Mouse (Mus musculus) ovary, postnatal 10 days (tissue): Measurements from ENCODE around the gene Shc1.

Experiments used
- DNase-seq: peaks from one replicate; pipeline ENCODE4 v3.0.0; 2022; ENCODE audit warnings: low spot score

The Shc1 gene

GRCm38 (mm10) chr3:89390699-89391662 lies 27.3 kb upstream of the Shc1 start:
- no peak for DNase-seq

GRCm38 (mm10) chr3:89391663-89392511 lies 26.4 kb upstream of the Shc1 start:
- no peak for DNase-seq

GRCm38 (mm10) chr3:89392871-89393311 lies 25.4 kb upstream of the Shc1 start:
- DNase-seq, result no peak

- peak; percentile 97 for DNase-seq
Measured at GRCm38 (mm10) chr3:89393605-89394004, 24.6 kb upstream of the Shc1 start.

- DNase-seq, result peak; percentile 76
Measured at GRCm38 (mm10) chr3:89394006-89394893, 24.0 kb upstream of the Shc1 start, which contains the start of gene Zbtb7b. TSS of gene Zbtb7b (minus strand) at chr3:89394776.

- no peak for DNase-seq
Measured at GRCm38 (mm10) chr3:89394894-89395256, 23.4 kb upstream of the Shc1 start.

- no peak for DNase-seq
Measured at GRCm38 (mm10) chr3:89395419-89395805, 22.8 kb upstream of the Shc1 start.

GRCm38 (mm10) chr3:89395806-89396653 lies 22.2 kb upstream of the Shc1 start:
- no peak for DNase-seq

- no peak for DNase-seq
Measured at GRCm38 (mm10) chr3:89396654-89397005, 21.6 kb upstream of the Shc1 start.

- no peak for DNase-seq
Measured at GRCm38 (mm10) chr3:89401329-89401728, 16.9 kb upstream of the Shc1 start.

GRCm38 (mm10) chr3:89402693-89403092 lies 15.6 kb upstream of the Shc1 start, which contains the start of gene Lenep:
TSS of gene Lenep (minus strand) at chr3:89402793.
- DNase-seq, result no peak

- DNase-seq, result no peak
Measured at GRCm38 (mm10) chr3:89406887-89407286, 11.4 kb upstream of the Shc1 start.

- DNase-seq, result no peak
Measured at GRCm38 (mm10) chr3:89408448-89408847, 9.8 kb upstream of the Shc1 start.

GRCm38 (mm10) chr3:89409701-89410100 lies 8.5 kb upstream of the Shc1 start:
- no peak for DNase-seq

GRCm38 (mm10) chr3:89410864-89411263 lies 7.4 kb upstream of the Shc1 start:
- no peak for DNase-seq

GRCm38 (mm10) chr3:89411490-89412393 lies 6.5 kb upstream of the Shc1 start, which contains the start of gene Flad1:
TSS of gene Flad1 (minus strand) at chr3:89411870.
- DNase-seq, result peak; percentile 99

GRCm38 (mm10) chr3:89416158-89416557 lies 2.1 kb upstream of the Shc1 start:
- no peak for DNase-seq

GRCm38 (mm10) chr3:89417131-89417530 lies 1.1 kb upstream of the Shc1 start:
- no peak for DNase-seq

- DNase-seq, result no peak
Measured at GRCm38 (mm10) chr3:89417840-89418169, 438 bp upstream of the Shc1 start.

GRCm38 (mm10) chr3:89418861-89419250 lies 613 bp downstream of the Shc1 start:
- DNase-seq, result peak; percentile 72
